Mouse (Mus musculus) forebrain, embryonic 15.5 days (tissue): ENCODE measurements around the gene Mettl6. TPM values are rescaled to one million over a fixed set of nuclear protein-coding genes. Genes with fewer than 3 reads are reported as not detected.
"Not testable (repeated sequence)": the region's sequence is repeated elsewhere in the genome, so short reads cannot be mapped to it uniquely, and the experiment has no call there.

ENCODE experiments used
- ATAC-seq: fragments of 200-750 bp; cut with Nextera tagmentation; replicated peaks from 2 replicates; pipeline ENCODE4 v1.8.0; 2017; ENCODE audit warnings: mild to moderate bottlenecking, moderate TSS enrichment, moderate library complexity
- H3K27ac ChIP-seq: fragments of 300-500 bp; sonication (generic); replicated peaks from 2 replicates; pipeline ENCODE4 v1.5.1; 2015; ENCODE audit warnings: mild to moderate bottlenecking, inconsistent platforms
- H3K27me3 ChIP-seq: fragments of 300-500 bp; sonication (generic); 2 replicates; pipeline ENCODE4 v1.6.1; 2015; ENCODE audit warnings: inconsistent platforms
- H3K36me3 ChIP-seq: fragments of 300-500 bp; sonication (generic); 2 replicates; pipeline ENCODE4 v1.6.1; 2015; ENCODE audit warnings: mild to moderate bottlenecking, inconsistent platforms
- H3K4me1 ChIP-seq: fragments of 300-500 bp; sonication (generic); 2 replicates; pipeline ENCODE4 v1.6.1; 2015; ENCODE audit warnings: inconsistent platforms
- H3K4me2 ChIP-seq: fragments of 300-500 bp; sonication (generic); replicated peaks from 2 replicates; pipeline ENCODE4 v1.6.1; 2015; ENCODE audit warnings: mild to moderate bottlenecking, inconsistent platforms
- H3K4me3 ChIP-seq: fragments of 300-500 bp; sonication (generic); 2 replicates; pipeline ENCODE4 v1.5.1; 2015; ENCODE audit warnings: mild to moderate bottlenecking, inconsistent platforms
- H3K9ac ChIP-seq: fragments of 300-500 bp; sonication (generic); replicated peaks from 2 replicates; pipeline ENCODE4 v1.6.1; 2015; ENCODE audit warnings: mild to moderate bottlenecking, inconsistent platforms
- H3K9me3 ChIP-seq: fragments of 300-500 bp; sonication (generic); 2 replicates; pipeline ENCODE4 v1.6.1; 2016; ENCODE audit warnings: inconsistent platforms
- WGBS: fragments of 180-500 bp; shearing (Covaris S2); methylation state at CpG from one replicate; pipeline ENCODE4 v1.1.7; 2015; ENCODE audit warnings: mixed read lengths; 5-methylcytosine and 5-hydroxymethylcytosine counted together
- polyA plus RNA-seq: library from polyadenylated mRNA; unstranded; fragments of >200 nt; fragmentation: Nextera tagmentation; extraction: Ambion mirVana; gene quantifications from 2 replicates; pipeline ENCODE4 v1.2.1, GENCODE M21; 2015

Gene Mettl6
- polyA plus RNA-seq, 1 experiment from 2014 or later: 55.4 TPM

DNA sequence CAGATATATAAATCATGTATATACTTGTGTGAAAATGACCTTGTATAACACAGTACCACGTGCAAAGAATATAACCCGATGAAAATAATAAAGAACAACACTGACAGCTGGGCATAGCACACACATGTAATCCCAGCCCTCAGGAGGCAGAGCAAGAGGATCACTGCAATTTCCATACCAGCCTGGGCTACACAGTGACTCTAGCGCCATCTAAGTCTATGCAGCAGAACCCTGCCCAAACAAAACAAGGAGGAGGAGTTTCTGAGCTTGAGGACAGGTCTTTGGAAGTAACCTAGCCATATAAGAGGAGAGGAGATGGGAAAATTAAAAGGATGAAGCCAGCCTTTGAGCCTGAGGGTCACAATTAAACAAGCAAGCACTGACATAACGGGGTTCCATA is 25.1 kb downstream of the Mettl6 start:
- Histone ChIP-seq H3K27ac (no peak overlapping the region), H3K4me1 (no peaks in the 10 kb centered on the region), H3K9me3 (no peaks in the 10 kb centered on the region), H3K36me3 (no peaks in the 10 kb centered on the region), H3K27me3 (no peaks in the 10 kb centered on the region), H3K9ac (no peak overlapping the region), H3K4me3 (no peak overlapping the region), H3K4me2 (no peak overlapping the region)
- ATAC-seq: no peak
- 62% methylated on average over 4 of the region's 4 CpGs for WGBS

- Histone ChIP-seq H3K9me3 (no peaks in the 10 kb centered on the region), H3K27me3 (no peaks in the 10 kb centered on the region), H3K27ac (no peak overlapping the region), H3K36me3 (no peaks in the 10 kb centered on the region), H3K9ac (no peak overlapping the region), H3K4me1 (no peaks in the 10 kb centered on the region), H3K4me3 (no peak overlapping the region), H3K4me2 (no peak overlapping the region)
- ATAC-seq: no peak
- 52% methylated on average over 8 of the region's 8 CpGs for WGBS
Observed at GRCm38 (mm10) chr14:31464176-31464575, 30.7 kb downstream of the Mettl6 start.

DNA sequence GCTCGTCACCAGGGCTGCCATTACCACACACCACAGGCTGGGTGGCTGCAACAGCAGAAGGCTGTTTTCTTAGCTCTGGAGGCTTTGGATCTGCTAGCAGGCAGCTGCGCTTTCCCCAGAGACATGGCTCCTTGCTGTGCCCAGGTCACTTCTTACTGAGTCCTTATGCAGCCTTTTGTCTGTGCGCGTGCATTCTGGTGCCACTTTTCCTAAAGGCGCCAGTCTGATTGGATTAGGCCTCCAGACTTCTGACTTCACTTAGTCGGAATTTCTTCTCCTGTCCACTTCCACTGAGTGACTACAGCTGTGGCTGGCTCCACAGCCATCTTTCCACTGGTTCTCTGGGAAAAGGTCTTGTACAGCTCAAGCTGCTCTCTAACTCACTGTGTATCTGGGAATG is 32.0 kb downstream of the Mettl6 start:
- H3K4me3 ChIP-seq: no peak overlapping the region
- H3K9ac ChIP-seq: no peak overlapping the region
- 62% methylated on average over 6 of the region's 6 CpGs for WGBS
- H3K27ac ChIP-seq: no peak overlapping the region
- no peak for ATAC-seq
- no peaks in the 10 kb centered on the region for H3K4me1 ChIP-seq
- no peaks in the 10 kb centered on the region for H3K27me3 ChIP-seq
- H3K36me3 ChIP-seq: no peaks in the 10 kb centered on the region
- no peaks in the 10 kb centered on the region for H3K9me3 ChIP-seq
- no peak overlapping the region for H3K4me2 ChIP-seq

DNA sequence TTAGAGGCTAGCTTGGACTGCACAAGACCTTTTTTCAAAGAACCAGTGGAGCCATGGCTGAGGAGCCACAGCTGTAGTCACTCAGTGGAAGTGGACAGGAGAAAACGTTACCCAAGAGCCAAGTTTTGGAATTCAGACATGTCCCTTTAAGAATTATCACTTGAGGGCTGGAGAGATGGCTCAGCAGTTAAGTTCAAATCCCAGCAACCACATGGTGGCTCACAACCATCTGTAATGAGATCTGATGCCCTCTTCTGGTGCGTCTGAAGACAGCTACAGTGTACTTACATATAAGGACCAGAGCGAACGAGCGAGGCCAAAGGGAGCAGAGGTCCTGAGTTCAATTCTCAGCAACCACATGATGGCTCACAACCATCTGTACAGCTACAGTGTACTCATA is 32.6 kb downstream of the Mettl6 start:
- 69% methylated on average over 5 of the region's 5 CpGs for WGBS
- H3K4me2 ChIP-seq, ATAC-seq, H3K27ac ChIP-seq, H3K9me3 ChIP-seq, H3K4me3 ChIP-seq, H3K36me3 ChIP-seq, H3K4me1 ChIP-seq, H3K9ac ChIP-seq, H3K27me3 ChIP-seq: not testable (repeated sequence)

DNA sequence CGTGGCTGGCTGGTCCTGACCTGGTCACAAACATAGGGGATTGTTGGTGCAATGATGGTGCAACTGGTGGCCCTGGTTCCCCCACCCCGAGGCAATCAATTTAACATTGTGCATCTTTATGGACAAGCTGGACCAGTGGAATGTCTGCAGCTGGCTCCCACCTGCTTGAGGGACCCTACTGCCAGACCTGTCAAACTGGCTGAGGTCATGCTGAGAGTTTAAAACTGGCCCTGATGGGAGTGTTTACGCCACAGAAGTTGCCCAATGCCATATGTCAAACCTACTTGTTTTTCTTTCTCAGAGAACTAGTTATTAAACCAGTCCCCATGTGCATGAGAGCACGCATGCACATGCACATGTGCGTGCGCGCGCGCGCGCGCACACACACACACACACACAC is 36.8 kb downstream of the Mettl6 start:
- Histone ChIP-seq H3K9me3 (no peaks in the 10 kb centered on the region), H3K36me3 (no peaks in the 10 kb centered on the region), H3K9ac (no peak overlapping the region), H3K27ac (no peak overlapping the region), H3K27me3 (no peaks in the 10 kb centered on the region), H3K4me2 (no peak overlapping the region), H3K4me1 (no peaks in the 10 kb centered on the region), H3K4me3 (no peak overlapping the region)
- no peak for ATAC-seq
- WGBS: 92% methylated on average over 12 of the region's 12 CpGs

GRCm38 (mm10) chr14:31456064-31456721 is 38.6 kb downstream of the Mettl6 start:
- H3K4me1 ChIP-seq: no peaks in the 10 kb centered on the region
- H3K27ac ChIP-seq: no peak overlapping the region; the same call in 1 of the 2 replicates
- ATAC-seq: peak; percentile 70
- H3K9me3 ChIP-seq: no peaks in the 10 kb centered on the region
- no peaks in the 10 kb centered on the region for H3K36me3 ChIP-seq
- 70% methylated on average over 6 of the region's 6 CpGs for WGBS
- no peaks in the 10 kb centered on the region for H3K27me3 ChIP-seq
- H3K4me3 ChIP-seq: no peak overlapping the region
- H3K4me2 ChIP-seq: no peak overlapping the region
- no peak overlapping the region for H3K9ac ChIP-seq

DNA sequence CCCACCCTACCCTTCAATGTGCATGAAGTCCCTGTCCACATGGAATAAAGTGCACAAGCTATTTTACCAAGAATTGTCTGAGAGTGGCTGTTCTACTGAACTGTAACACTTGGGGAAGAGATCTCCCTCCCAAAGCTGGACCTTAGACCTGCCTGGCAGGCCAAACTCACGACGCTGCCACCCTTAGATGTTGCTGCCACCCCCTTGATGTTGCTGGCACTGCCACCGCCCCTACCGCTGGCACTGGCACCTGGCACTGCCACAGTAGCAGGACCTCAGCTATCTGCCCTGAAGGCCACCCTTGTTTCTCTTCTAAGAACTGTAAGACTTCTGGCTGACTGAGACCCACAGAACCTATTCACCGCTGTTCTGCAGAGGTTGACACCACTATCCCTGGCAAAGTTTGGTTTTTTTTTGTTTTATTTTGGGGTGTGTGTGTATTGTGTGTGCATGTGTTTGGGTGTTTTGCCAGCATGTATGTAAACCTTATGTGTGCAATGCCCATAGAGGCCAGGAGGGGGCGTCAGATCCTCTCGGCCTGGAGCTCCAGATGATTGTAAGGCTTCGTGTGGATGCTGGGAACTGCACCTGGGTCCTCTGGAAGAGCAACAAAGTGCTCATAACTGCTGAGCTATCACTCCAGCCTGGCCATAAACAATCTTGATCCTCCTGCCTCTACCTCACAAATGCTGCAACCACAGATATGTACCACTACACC is 39.8 kb downstream of the Mettl6 start:
- H3K36me3 ChIP-seq: no peaks in the 10 kb centered on the region
- WGBS: 87% methylated on average over 8 of the region's 8 CpGs
- no peaks in the 10 kb centered on the region for H3K4me1 ChIP-seq
- no peak overlapping the region for H3K4me2 ChIP-seq
- no peaks in the 10 kb centered on the region for H3K27me3 ChIP-seq
- no peaks in the 10 kb centered on the region for H3K9me3 ChIP-seq
- peak overlapping the region; percentile 47; the same call in 1 of the 2 replicates for H3K27ac ChIP-seq
- no peak for ATAC-seq
- no peak overlapping the region for H3K4me3 ChIP-seq
- H3K9ac ChIP-seq: no peak overlapping the region

DNA sequence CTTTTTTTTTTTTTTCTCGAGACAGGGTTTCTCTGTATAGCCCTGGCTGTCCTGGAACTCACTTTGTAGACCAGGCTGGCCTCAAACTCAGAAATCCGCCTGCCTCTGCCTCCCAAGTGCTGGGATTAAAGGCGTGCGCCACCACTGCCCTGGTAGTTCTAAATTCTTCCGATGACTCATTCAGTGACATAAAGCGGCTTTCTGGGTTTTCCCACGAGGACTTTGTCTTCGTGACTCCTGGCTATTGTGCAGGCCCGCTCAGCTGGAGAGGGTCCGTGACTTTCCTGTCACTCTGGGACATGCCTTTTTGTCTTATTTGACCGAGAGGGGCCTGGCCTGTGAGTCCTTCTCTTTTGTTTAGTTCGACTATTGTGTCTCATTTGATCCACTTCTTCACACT is 40.9 kb downstream of the Mettl6 start:
- H3K27ac ChIP-seq, H3K9me3 ChIP-seq, H3K9ac ChIP-seq, H3K4me1 ChIP-seq, H3K27me3 ChIP-seq, H3K4me2 ChIP-seq, ATAC-seq, H3K4me3 ChIP-seq, H3K36me3 ChIP-seq: not testable (repeated sequence)
- 73% methylated on average over 12 of the region's 12 CpGs for WGBS

DNA sequence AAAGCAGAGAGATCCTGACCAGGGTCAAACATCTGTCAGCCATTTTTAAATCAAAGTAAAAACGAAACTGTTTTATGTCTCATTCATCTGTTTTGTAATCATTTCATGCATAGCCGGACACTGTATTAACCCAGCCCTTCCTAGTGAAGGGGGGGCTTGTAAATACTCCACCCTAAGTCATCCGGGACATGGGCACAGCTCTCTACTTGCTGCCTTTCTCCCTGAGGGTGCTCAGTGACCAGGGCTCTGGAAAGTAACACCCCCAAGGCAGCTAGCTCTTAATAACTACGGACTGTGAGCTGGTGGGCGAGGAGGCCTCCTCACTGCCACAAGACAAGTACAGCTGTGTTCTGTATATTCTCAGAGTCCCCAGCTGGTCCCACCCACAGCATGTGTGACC is 45.8 kb downstream of the Mettl6 start:
- H3K4me2 ChIP-seq: no peak overlapping the region
- H3K9ac ChIP-seq: no peak overlapping the region
- H3K4me3 ChIP-seq: no peak overlapping the region
- no peaks in the 10 kb centered on the region for H3K4me1 ChIP-seq
- no peaks in the 10 kb centered on the region for H3K9me3 ChIP-seq
- WGBS: 81% methylated on average over 5 of the region's 5 CpGs
- no peak overlapping the region for H3K27ac ChIP-seq
- no peaks in the 10 kb centered on the region for H3K27me3 ChIP-seq
- no peak for ATAC-seq
- H3K36me3 ChIP-seq: no peaks in the 10 kb centered on the region

- Histone ChIP-seq H3K4me1 (no peaks in the 10 kb centered on the region), H3K4me3 (no peak overlapping the region), H3K9me3 (no peaks in the 10 kb centered on the region), H3K4me2 (no peak overlapping the region), H3K36me3 (no peaks in the 10 kb centered on the region), H3K27ac (no peak overlapping the region), H3K9ac (no peak overlapping the region), H3K27me3 (no peaks in the 10 kb centered on the region)
- no peak for ATAC-seq
- WGBS: 69% methylated on average over 6 of the region's 6 CpGs
Observed at GRCm38 (mm10) chr14:31443616-31444015, 51.2 kb downstream of the Mettl6 start.

- 85% methylated on average over 6 of the region's 6 CpGs for WGBS
- H3K36me3 ChIP-seq: no peaks in the 10 kb centered on the region
- H3K9me3 ChIP-seq: no peaks in the 10 kb centered on the region
Observed at GRCm38 (mm10) chr14:31440725-31441124, 54.1 kb downstream of the Mettl6 start.

GRCm38 (mm10) chr14:31440230-31440629 is 54.6 kb downstream of the Mettl6 start:
- Histone ChIP-seq H3K36me3 (no peaks in the 10 kb centered on the region), H3K27ac (no peak overlapping the region), H3K4me1 (peaks cover 7% of the 10 kb centered on the region; the same call in 1 of the 2 replicates), H3K4me3 (no peak overlapping the region), H3K9me3 (no peaks in the 10 kb centered on the region), H3K27me3 (no peaks in the 10 kb centered on the region), H3K9ac (no peak overlapping the region), H3K4me2 (no peak overlapping the region)
- ATAC-seq: no peak
- WGBS: 42% methylated on average over 3 of the region's 3 CpGs

More at GRCm38 (mm10) chr14:31440725-31441124, 54.1 kb downstream of the Mettl6 start:
- Histone ChIP-seq H3K27ac (no peak overlapping the region), H3K4me1 (peaks cover 7% of the 10 kb centered on the region; the same call in 1 of the 2 replicates), H3K27me3 (no peaks in the 10 kb centered on the region), H3K4me2 (no peak overlapping the region), H3K4me3 (no peak overlapping the region), H3K9ac (no peak overlapping the region)
- no peak for ATAC-seq

DNA sequence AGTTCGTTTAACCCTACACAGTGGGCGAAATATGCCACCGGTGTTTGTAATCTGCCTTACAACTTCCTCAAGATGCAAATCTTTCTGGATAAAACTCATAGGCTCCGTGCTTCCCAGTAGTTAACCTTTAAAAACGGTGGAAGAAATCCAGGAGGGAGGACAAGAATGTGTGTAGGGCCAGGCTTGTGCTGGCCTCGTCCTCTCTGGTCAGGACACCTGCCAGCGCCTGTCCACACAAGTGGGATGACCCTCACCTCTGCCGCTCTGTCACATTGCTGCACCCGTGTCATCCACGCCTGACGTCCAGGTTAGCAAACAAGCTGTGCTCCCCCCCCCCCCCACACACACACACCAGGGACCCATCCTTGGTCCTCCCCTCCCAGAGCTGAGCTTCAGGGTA is 55.6 kb downstream of the Mettl6 start:
- no peak overlapping the region for H3K4me2 ChIP-seq
- H3K4me3 ChIP-seq: no peak overlapping the region
- no peaks in the 10 kb centered on the region for H3K27me3 ChIP-seq
- 86% methylated on average over 11 of the region's 11 CpGs for WGBS
- ATAC-seq: no peak
- H3K9me3 ChIP-seq: no peaks in the 10 kb centered on the region
- no peaks in the 10 kb centered on the region for H3K36me3 ChIP-seq
- H3K4me1 ChIP-seq: peaks cover 10% of the 10 kb centered on the region
- no peak overlapping the region for H3K9ac ChIP-seq
- H3K27ac ChIP-seq: no peak overlapping the region
